Mouse (Mus musculus) MEL (cell line): ENCODE results near the gene Usp49. TPM values are rescaled to one million over a fixed set of nuclear protein-coding genes. Genes with fewer than 3 reads are reported as not detected.

Experiments
- DNase-seq: peaks from one replicate; pipeline ENCODE4 v3.0.0; 2011; ENCODE audit warnings: low read depth, low spot score
- H3K27ac ChIP-seq: 2 replicates; pipeline ENCODE4 v1.5.1; 2012; ENCODE audit warnings: low read depth, mild to moderate bottlenecking, control low read depth, low read length, moderate library complexity; ENCODE audit not compliant: control insufficient read depth
- H3K27me3 ChIP-seq, 2 experiments: fragments of 150-350 bp in 1 of 2; sonication (generic) in 1 of 2; 2 replicates each; pipeline ENCODE4 v1.6.1; 2012; ENCODE audit warnings: low read length in 2 of 2, mild to moderate bottlenecking in 2 of 2, improper control_type of control experiment in 1 of 2, moderate library complexity in 1 of 2; ENCODE audit not compliant: insufficient read depth in 2 of 2, control insufficient read depth in 1 of 2
- H3K36me3 ChIP-seq, 2 experiments: 2 replicates each; pipeline ENCODE4 v1.6.1; 2012 to 2014; ENCODE audit warnings: low read length in 2 of 2, improper control_type of control experiment in 1 of 2, inconsistent platforms in 1 of 2, mild to moderate bottlenecking in 1 of 2; ENCODE audit not compliant: insufficient read depth in 2 of 2, control insufficient read depth in 1 of 2
- H3K4me1 ChIP-seq, 2 experiments: fragments of 150-350 bp in 1 of 2; sonication (generic) in 1 of 2; 2 replicates each; pipeline ENCODE4 v1.6.1; 2012; ENCODE audit warnings: low read length in 2 of 2, improper control_type of control experiment in 1 of 2, mild to moderate bottlenecking in 1 of 2; ENCODE audit not compliant: insufficient read depth in 2 of 2, control insufficient read depth in 1 of 2
- H3K4me3 ChIP-seq, 2 experiments: fragments of 150-350 bp in 1 of 2; sonication (generic) in 1 of 2; 2 replicates each; pipeline ENCODE4 v1.5.1; 2012; ENCODE audit warnings: low read depth in 2 of 2, low read length in 2 of 2, mild to moderate bottlenecking in 2 of 2, moderate library complexity in 2 of 2, control low read depth in 1 of 2, improper control_type of control experiment in 1 of 2; ENCODE audit not compliant: control insufficient read depth in 1 of 2, insufficient read depth in 1 of 2
- H3K79me2 ChIP-seq: 2 replicates; pipeline ENCODE4 v1.6.1; 2012; ENCODE audit warnings: mild to moderate bottlenecking, low read length, moderate library complexity; ENCODE audit not compliant: control insufficient read depth, poor library complexity, insufficient read depth
- H3K9ac ChIP-seq: 2 replicates; pipeline ENCODE4 v1.6.1; 2012; ENCODE audit warnings: low read depth, mild to moderate bottlenecking, control low read depth, low read length, moderate library complexity; ENCODE audit not compliant: control insufficient read depth, poor library complexity, severe bottlenecking
- H3K9me3 ChIP-seq: fragments of 150-350 bp; sonication (generic); replicated peaks from 2 replicates; pipeline ENCODE4 v1.6.1; 2012; ENCODE audit warnings: mild to moderate bottlenecking, low read length, improper control_type of control experiment, moderate library complexity; ENCODE audit not compliant: insufficient read depth
- CTCF ChIP-seq, 3 experiments: IDR thresholded peaks in 2 of 3; conservative IDR thresholded peaks in 1 of 3; 2 replicates each; pipeline ENCODE4 v1.5.1; 2011 to 2012; ENCODE audit warnings: low read length in 3 of 3, low read depth in 2 of 3, mild to moderate bottlenecking in 2 of 3, improper control_type of control experiment in 1 of 3, inconsistent platforms in 1 of 3, mixed read lengths in 1 of 3, moderate library complexity in 1 of 3; ENCODE audit not compliant: control insufficient read depth in 1 of 3, insufficient read depth in 1 of 3, poor library complexity in 1 of 3, severe bottlenecking in 1 of 3
- ETS1 ChIP-seq: IDR thresholded peaks from 2 replicates; pipeline ENCODE4 v1.6.1; 2012; ENCODE audit warnings: low read depth, mild to moderate bottlenecking, inconsistent platforms, low read length, improper control_type of control experiment, moderate library complexity
- GABPA ChIP-seq: IDR thresholded peaks from 2 replicates; pipeline ENCODE4 v1.6.1; 2012; ENCODE audit warnings: low read depth, mild to moderate bottlenecking, inconsistent platforms, low read length, improper control_type of control experiment, moderate library complexity
- GATA1 ChIP-seq: IDR thresholded peaks from 2 replicates; pipeline ENCODE4 v1.6.1; 2011; ENCODE audit warnings: low read depth, low read length, improper control_type of control experiment
- HCFC1 ChIP-seq: IDR thresholded peaks from 2 replicates; pipeline ENCODE4 v1.6.1; 2012; ENCODE audit warnings: low read depth, mild to moderate bottlenecking, inconsistent platforms, low read length, improper control_type of control experiment, moderate library complexity
- KAT2A ChIP-seq: conservative IDR thresholded peaks from 2 replicates; pipeline ENCODE4 v1.6.1; 2012; ENCODE audit warnings: low read depth, low read length, improper control_type of control experiment, inconsistent platforms
- MAZ ChIP-seq: IDR thresholded peaks from 2 replicates; pipeline ENCODE4 v1.6.1; 2012; ENCODE audit warnings: low read depth, mild to moderate bottlenecking, inconsistent platforms, low read length, improper control_type of control experiment
- MXI1 ChIP-seq: IDR thresholded peaks from 2 replicates; pipeline ENCODE4 v1.6.1; 2011; ENCODE audit warnings: mild to moderate bottlenecking, low read depth, low read length, improper control_type of control experiment
- MYB ChIP-seq: IDR thresholded peaks from 2 replicates; pipeline ENCODE4 v1.6.1; 2011; ENCODE audit warnings: mild to moderate bottlenecking, low read depth, low read length, improper control_type of control experiment
- MYC ChIP-seq: IDR thresholded peaks from 2 replicates; pipeline ENCODE4 v1.6.1; 2011; ENCODE audit warnings: low read depth, mild to moderate bottlenecking, low read length, improper control_type of control experiment, moderate library complexity
- POLR2AphosphoS2 ChIP-seq: IDR thresholded peaks from 2 replicates; pipeline ENCODE4 v1.6.1; 2011; ENCODE audit warnings: low read length, improper control_type of control experiment
- RAD21 ChIP-seq: IDR thresholded peaks from 2 replicates; pipeline ENCODE4 v1.6.1; 2011; ENCODE audit warnings: mild to moderate bottlenecking, low read depth, low read length, improper control_type of control experiment
- TAL1 ChIP-seq: IDR thresholded peaks from 2 replicates; pipeline ENCODE4 v1.6.1; 2012; ENCODE audit warnings: mild to moderate bottlenecking, inconsistent platforms, low read length, moderate library complexity, mixed read lengths
- TBP ChIP-seq: IDR thresholded peaks from 2 replicates; pipeline ENCODE4 v1.8.0; 2011; ENCODE audit warnings: low read depth, low read length, improper control_type of control experiment
- UBTF ChIP-seq: IDR thresholded peaks from 2 replicates; pipeline ENCODE4 v1.6.1; 2012; ENCODE audit warnings: low read depth, mild to moderate bottlenecking, inconsistent platforms, low read length, improper control_type of control experiment, moderate library complexity, borderline replicate concordance; ENCODE audit not compliant: insufficient read depth
- ZKSCAN1 ChIP-seq: IDR thresholded peaks from 2 replicates; pipeline ENCODE4 v1.6.1; 2012; ENCODE audit warnings: low read depth, mild to moderate bottlenecking, inconsistent platforms, low read length, improper control_type of control experiment, moderate library complexity
- ZNF384 ChIP-seq: IDR thresholded peaks from 2 replicates; pipeline ENCODE4 v1.6.1; 2012; ENCODE audit warnings: low read depth, mild to moderate bottlenecking, inconsistent platforms, low read length, improper control_type of control experiment
- polyA plus RNA-seq, 2 experiments: library from polyadenylated mRNA; stranded (reverse) in 1 of 2; unstranded in 1 of 2; fragments of >175 nt in 1 of 2; fragments of >200 nt in 1 of 2; gene quantifications; 2 replicates each; pipeline versions ENCODE4 v1.2.1 to v1.2.4; 2012; ENCODE audit warnings: low replicate concordance in 2 of 2, low read depth in 1 of 2; ENCODE audit not compliant: insufficient read length in 2 of 2, insufficient read depth in 1 of 2, missing spikeins in 1 of 2
- total RNA-seq: library from RNA; depleted of rRNA; stranded (reverse); fragments of 300-350 nt; gene quantifications from 2 replicates; pipeline ENCODE4 v1.2.3, GENCODE M21; 2012

The Usp49 gene
- total and polyA plus RNA-seq, 3 experiments = 5.2 to 16.1 TPM; not detected in 1

- TF ChIP-seq HCFC1 (peak; percentile 66; the same call in 1 of the 2 replicates), ETS1 (peak; percentile 6; the same call in 1 of the 2 replicates), ZNF384 (no peak), MXI1 (peak; percentile 76; the same call in 1 of the 2 replicates), TAL1 (no peak), ZKSCAN1 (no peak), GATA1 (no peak), MYC (peak; percentile 34; the same call in 1 of the 2 replicates), POLR2AphosphoS2 (0 out of 2 replicates have a peak, but pooled peaks have one; percentile 23)
Observed at GRCm38 (mm10) chr17:47593215-47593853, 37.2 kb upstream of the Usp49 start (continued).

GRCm38 (mm10) chr17:47593854-47594182, 36.7 kb upstream of the Usp49 start:
- Histone ChIP-seq H3K27ac (peak overlapping the region; percentile 98), H3K4me3 (peak overlapping the region; percentile 86 to 96), H3K9ac (peak overlapping the region; percentile 92), H3K27me3 (no peaks in the 10 kb centered on the region), H3K4me1 (peaks cover 20 to 56% of the 10 kb centered on the region in 2 experiments), H3K79me2 (peaks cover 28% of the 10 kb centered on the region), H3K36me3 (peaks cover 0 to 49% of the 10 kb centered on the region in 2 experiments; a peak in 2 of 4 replicates), H3K9me3 (no peaks in the 10 kb centered on the region)
- DNase-seq = no peak
- TF ChIP-seq POLR2AphosphoS2 = no peak
- no peak for TF ChIP-seq RAD21
- no peak for TF ChIP-seq MYB
- no peak for TF ChIP-seq UBTF
- no peak for TF ChIP-seq KAT2A
- TF ChIP-seq GABPA = no peak
- no peak for TF ChIP-seq TBP
- no peak for TF ChIP-seq MAZ
- TF ChIP-seq CTCF (IDR thresholded peaks at IDR 0.05 in 2 of 3, conservative IDR thresholded peaks at IDR 0.05 in 1 of 3; ENCODE audit: control insufficient read depth in 1 of 3, insufficient read depth in 1 of 3, low read depth in 2 of 3, low read length in 3 of 3, poor library complexity in 1 of 3, severe bottlenecking in 1 of 3) = no peak
- no peak for TF ChIP-seq GATA1
- TF ChIP-seq ETS1 = no peak
- TF ChIP-seq MXI1 = no peak
